Mouse (Mus musculus): ENCODE measurements around the gene Adora1. TPM values are rescaled to one million over a fixed set of nuclear protein-coding genes. Genes with fewer than 3 reads are reported as not detected.
A peak's percentile ranks its signal among the peaks of the same experiment; 100 is the strongest.

Gene Adora1
- polyA plus RNA-seq, 1 experiment from 2014 or later = 0.30 TPM

DNA sequence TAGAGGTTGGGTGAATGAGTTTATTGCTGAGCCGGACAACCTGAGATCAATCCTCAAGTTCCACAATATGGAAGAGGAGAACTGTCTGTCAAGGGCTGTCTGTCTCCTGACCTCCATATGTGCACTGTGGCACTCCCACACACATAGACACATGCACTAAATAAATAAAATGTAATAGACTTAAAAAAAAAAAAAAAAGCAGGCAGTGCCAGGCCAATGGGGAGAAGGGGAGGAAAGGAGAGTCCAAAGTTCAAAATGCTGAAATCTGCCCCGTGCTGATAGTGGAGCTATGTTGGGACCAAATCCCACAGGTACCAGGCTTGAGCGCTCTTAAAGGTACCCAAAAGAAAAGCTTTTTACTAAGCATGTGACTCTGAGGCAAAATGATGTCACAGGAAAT lies 2.2 kb upstream of the Adora1 start:
- Histone ChIP-seq H3K4me1 (ENCODE audit: insufficient read depth) (0 out of 2 replicates have a peak, but pooled peaks cover 2% of the 10 kb centered on the region), H3K27ac (ENCODE audit: low read depth) (no peak overlapping the region), H3K36me3 (ENCODE audit: insufficient read depth) (no peaks in the 10 kb centered on the region), H3K9me3 (ENCODE audit: low read depth, low read length) (no peaks in the 10 kb centered on the region), H3K27me3 (ENCODE audit: insufficient read depth, low read length) (peaks cover 44% of the 10 kb centered on the region), H3K4me3 (ENCODE audit: low read depth, low read length) (no peak overlapping the region), H3K4me2 (no peak overlapping the region), H3K9ac (no peak overlapping the region)
- 74% methylated on average over 3 of the region's 3 CpGs for WGBS
- no peak for ATAC-seq (ENCODE audit: insufficient read depth)
- TF ChIP-seq CTCF (IDR thresholded peaks at IDR 0.05; ENCODE audit: low read depth) = no peak
- no peak for DNase-seq

DNA sequence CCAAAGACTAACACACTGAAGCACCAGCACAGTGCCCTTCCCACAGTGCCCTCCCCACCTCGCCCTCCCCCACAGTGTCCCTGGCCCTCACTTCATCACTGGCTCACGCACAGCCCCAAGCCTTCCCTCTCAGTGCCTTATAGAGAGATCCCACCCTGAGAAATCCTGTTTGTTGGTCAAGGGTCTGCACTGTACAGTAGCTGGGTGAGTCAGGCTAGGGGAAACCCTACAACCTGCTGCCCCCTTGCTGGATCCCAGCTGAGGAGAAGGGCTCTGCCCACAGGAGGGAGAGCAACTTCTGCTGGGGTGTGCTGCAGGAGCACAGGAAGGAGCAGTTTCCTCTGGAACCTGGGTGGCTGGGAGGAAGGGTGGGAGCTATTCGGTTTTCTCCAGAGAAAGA lies 911 bp upstream of the Adora1 start:
- Histone ChIP-seq H3K4me1 (ENCODE audit: insufficient read depth) (0 out of 2 replicates have a peak, but pooled peaks cover 7% of the 10 kb centered on the region), H3K27ac (ENCODE audit: low read depth) (no peak overlapping the region), H3K27me3 (ENCODE audit: insufficient read depth, low read length) (peaks cover 44% of the 10 kb centered on the region), H3K36me3 (ENCODE audit: insufficient read depth) (no peaks in the 10 kb centered on the region), H3K9me3 (ENCODE audit: low read depth, low read length) (no peaks in the 10 kb centered on the region), H3K9ac (no peak overlapping the region), H3K4me2 (no peak overlapping the region), H3K4me3 (ENCODE audit: low read depth, low read length) (no peak overlapping the region)
- 31% methylated on average over 3 of the region's 3 CpGs for WGBS
- ATAC-seq (ENCODE audit: insufficient read depth) = no peak
- TF ChIP-seq CTCF (IDR thresholded peaks at IDR 0.05; ENCODE audit: low read depth) = no peak
- no peak for DNase-seq

DNA sequence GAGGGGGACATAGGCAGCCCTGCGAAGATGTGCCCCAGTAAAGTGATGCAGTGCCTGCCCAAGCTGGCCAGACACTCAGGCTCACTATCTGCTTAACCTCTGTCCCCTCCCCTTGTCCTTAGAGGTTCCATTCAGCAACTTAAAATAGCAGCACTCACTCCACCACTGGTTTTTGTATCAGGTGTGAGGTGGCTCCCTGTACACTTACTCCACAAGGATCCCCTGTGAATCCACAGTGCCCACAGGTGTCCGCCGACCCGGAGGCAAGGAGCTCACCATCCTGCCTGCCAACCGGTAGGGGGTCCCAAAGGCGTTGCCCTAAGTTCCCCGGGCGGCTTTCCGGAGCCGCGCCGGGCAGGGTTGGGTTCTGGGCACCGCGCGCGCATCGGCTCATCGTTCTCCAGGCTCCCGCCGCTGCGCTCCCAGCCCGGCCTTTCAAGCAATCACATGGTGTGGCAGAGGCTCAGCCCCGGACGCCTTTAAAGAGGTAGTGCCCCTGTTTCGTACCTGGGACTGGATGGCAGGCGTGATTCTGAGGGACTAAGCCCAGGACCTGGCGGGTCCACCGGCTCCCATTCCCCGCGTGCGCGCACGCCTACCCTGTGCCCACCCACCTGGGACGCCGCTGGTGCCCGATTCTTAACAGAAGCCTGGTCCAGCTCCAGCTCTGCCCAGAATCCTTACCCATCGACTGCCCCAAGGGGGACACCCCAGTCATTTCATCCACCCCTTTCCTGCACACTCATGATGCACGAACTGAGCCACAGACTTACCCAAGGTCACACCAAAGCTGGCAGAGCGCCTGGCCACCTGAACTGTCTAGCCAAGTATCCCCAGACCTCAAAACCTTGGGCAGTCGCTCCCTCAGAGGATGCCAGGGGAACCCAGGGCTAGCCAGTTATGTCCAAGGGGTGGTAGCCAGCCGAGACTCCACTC lies 508 bp downstream of the Adora1 start:
- DNase-seq = peak; percentile 42
- Histone ChIP-seq H3K27me3 (ENCODE audit: insufficient read depth, low read length) (peaks cover 44% of the 10 kb centered on the region), H3K4me2 (peak overlapping the region; percentile 81), H3K9ac (peak overlapping the region; percentile 38; the same call in 1 of the 2 replicates), H3K27ac (ENCODE audit: low read depth) (no peak overlapping the region), H3K36me3 (ENCODE audit: insufficient read depth) (no peaks in the 10 kb centered on the region), H3K9me3 (ENCODE audit: low read depth, low read length) (no peaks in the 10 kb centered on the region), H3K4me1 (ENCODE audit: insufficient read depth) (0 out of 2 replicates have a peak, but pooled peaks cover 7% of the 10 kb centered on the region), H3K4me3 (ENCODE audit: low read depth, low read length) (peak overlapping the region; percentile 39)
- TF ChIP-seq CTCF (IDR thresholded peaks at IDR 0.05; ENCODE audit: low read depth) = no peak
- 1% methylated on average over 41 of the region's 41 CpGs for WGBS
- peak; percentile 36; the same call in 1 of the 2 replicates for ATAC-seq (ENCODE audit: insufficient read depth)

DNA sequence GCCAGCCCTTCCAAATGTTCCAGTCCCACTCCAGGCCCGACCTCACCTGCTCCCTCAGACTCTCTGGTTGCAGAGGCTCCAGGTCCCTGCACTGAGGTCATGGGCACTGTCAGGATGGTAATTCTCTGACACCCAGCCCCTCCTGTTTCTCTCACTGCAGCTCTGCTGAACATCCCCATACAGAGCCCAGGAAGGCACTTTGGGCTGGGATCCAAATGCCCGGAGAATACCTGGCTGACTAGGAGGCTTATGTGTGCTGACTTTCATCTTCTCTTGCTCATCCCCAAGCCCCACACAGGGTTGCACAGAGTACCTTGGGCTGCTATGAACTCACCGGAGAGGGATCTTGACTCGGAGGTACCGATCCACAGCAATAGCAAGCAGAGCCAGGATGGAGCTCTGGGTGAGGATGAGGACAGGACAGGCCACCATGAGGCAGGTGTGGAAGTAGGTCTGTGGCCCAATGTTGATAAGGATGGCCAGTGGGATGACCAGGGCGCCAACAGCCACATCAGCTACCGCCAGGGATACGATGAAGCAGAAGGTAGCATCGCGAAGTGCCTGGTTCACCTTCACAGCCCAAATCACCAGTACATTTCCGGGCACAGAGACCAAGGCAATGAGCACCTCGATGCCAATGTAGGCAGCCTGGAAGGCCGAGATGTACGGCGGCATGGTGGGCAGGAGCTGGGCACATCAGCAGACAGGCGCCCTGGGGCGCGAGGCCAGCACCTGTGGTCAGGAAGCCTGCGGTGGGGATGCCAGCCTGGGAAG lies 1.4 kb downstream of the Adora1 start:
- Histone ChIP-seq H3K4me3 (ENCODE audit: low read depth, low read length) (no peak overlapping the region), H3K4me2 (peak overlapping the region; percentile 81; the same call in 1 of the 2 replicates), H3K36me3 (ENCODE audit: insufficient read depth) (no peaks in the 10 kb centered on the region), H3K9ac (no peak overlapping the region), H3K9me3 (ENCODE audit: low read depth, low read length) (no peaks in the 10 kb centered on the region), H3K27me3 (ENCODE audit: insufficient read depth, low read length) (peaks cover 44% of the 10 kb centered on the region), H3K4me1 (ENCODE audit: insufficient read depth) (0 out of 2 replicates have a peak, but pooled peaks cover 7% of the 10 kb centered on the region), H3K27ac (ENCODE audit: low read depth) (no peak overlapping the region)
- 44% methylated on average over 19 of the region's 19 CpGs for WGBS
- DNase-seq (no peak), ATAC-seq (ENCODE audit: insufficient read depth) (no peak)
- TF ChIP-seq CTCF (IDR thresholded peaks at IDR 0.05; ENCODE audit: low read depth) = no peak

DNA sequence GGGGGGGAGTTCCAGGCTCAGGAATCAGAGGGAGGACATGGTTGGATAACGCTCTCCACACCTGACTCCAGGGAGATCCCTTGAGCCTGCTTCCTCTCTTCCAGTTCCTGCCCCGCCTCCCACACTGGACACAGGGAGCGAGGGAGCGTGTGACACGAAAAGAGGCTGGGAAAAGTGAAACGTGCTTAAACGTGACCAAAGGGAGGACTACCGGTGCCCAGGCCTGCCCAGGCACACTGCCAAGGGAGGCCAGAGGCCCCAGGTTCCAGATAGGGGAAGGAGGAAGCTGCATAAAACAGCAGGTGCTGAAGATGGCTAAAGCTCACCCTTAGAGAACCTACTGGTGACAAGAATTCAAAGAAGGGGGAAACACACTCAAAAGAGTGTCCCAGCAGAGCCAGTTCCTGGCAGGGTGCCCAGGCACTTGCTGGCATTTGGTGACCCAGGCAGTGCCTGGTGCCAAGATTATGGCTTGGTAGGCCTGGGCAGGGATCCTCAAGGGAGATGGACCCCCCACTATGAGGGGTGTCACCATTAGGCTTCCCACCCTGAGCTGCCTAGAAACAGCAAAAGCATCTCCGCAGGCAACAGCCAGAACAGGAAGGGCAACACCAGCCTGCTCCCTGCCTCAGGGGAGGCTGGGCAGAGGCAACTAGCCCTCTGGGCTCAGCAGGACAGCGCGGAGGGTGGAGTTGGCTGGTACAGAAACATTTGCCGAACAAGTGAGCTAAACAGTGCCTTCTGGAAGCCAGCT lies 2.3 kb downstream of the Adora1 start:
- no peak overlapping the region for H3K4me2 ChIP-seq
- no peak overlapping the region for H3K4me3 ChIP-seq (ENCODE audit: low read depth, low read length)
- H3K36me3 ChIP-seq (ENCODE audit: insufficient read depth) = no peaks in the 10 kb centered on the region
- H3K27me3 ChIP-seq (ENCODE audit: insufficient read depth, low read length) = peaks cover 44% of the 10 kb centered on the region
- 0 out of 2 replicates have a peak, but pooled peaks cover 7% of the 10 kb centered on the region for H3K4me1 ChIP-seq (ENCODE audit: insufficient read depth)
- DNase-seq (peak; percentile 35), ATAC-seq (ENCODE audit: insufficient read depth) (no peak)
- 48% methylated on average over 12 of the region's 12 CpGs for WGBS
- no peaks in the 10 kb centered on the region for H3K9me3 ChIP-seq (ENCODE audit: low read depth, low read length)
- no peak for TF ChIP-seq CTCF (IDR thresholded peaks at IDR 0.05; ENCODE audit: low read depth)
- peak overlapping the region; percentile 1; the same call in 1 of the 2 replicates for H3K27ac ChIP-seq (ENCODE audit: low read depth)
- no peak overlapping the region for H3K9ac ChIP-seq

DNA sequence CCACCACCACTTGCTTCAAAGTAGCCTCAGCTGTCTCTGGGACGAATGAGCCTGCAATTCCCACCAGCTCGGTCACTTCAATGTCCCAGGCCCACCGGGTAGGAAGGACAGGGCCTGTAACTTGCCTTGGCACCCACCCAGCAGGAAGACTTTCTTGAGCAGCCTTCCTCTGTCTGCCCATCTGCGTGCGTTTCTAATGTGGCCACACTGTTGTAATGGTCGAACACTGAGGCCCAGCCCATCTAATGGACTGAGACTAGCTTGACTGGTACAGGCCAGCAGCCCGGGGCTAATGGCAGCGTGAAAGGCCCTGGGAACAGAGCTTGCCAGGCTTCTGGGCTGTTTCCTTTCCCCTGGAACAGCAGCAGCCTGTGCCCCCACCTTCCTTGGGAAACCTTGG lies 2.9 kb downstream of the Adora1 start:
- Histone ChIP-seq H3K9ac (no peak overlapping the region), H3K4me1 (ENCODE audit: insufficient read depth) (0 out of 2 replicates have a peak, but pooled peaks cover 7% of the 10 kb centered on the region), H3K9me3 (ENCODE audit: low read depth, low read length) (no peaks in the 10 kb centered on the region), H3K27ac (ENCODE audit: low read depth) (peak overlapping the region; percentile 1; the same call in 1 of the 2 replicates), H3K4me3 (ENCODE audit: low read depth, low read length) (no peak overlapping the region), H3K36me3 (ENCODE audit: insufficient read depth) (no peaks in the 10 kb centered on the region), H3K4me2 (no peak overlapping the region), H3K27me3 (ENCODE audit: insufficient read depth, low read length) (peaks cover 40% of the 10 kb centered on the region)
- 68% methylated on average over 8 of the region's 8 CpGs for WGBS
- ATAC-seq (ENCODE audit: insufficient read depth) = no peak
- TF ChIP-seq CTCF (IDR thresholded peaks at IDR 0.05; ENCODE audit: low read depth) = no peak
- DNase-seq = no peak

All from lung, embryonic 14.5 days (tissue).